Mouse (Mus musculus): ENCODE measurements around the gene S1pr2. TPM values are rescaled to one million over a fixed set of nuclear protein-coding genes. Genes with fewer than 3 reads are reported as not detected.

Gene S1pr2
- total RNA-seq, 2 experiments from 2014 or later, result 3.2 to 4.4 TPM

DNA sequence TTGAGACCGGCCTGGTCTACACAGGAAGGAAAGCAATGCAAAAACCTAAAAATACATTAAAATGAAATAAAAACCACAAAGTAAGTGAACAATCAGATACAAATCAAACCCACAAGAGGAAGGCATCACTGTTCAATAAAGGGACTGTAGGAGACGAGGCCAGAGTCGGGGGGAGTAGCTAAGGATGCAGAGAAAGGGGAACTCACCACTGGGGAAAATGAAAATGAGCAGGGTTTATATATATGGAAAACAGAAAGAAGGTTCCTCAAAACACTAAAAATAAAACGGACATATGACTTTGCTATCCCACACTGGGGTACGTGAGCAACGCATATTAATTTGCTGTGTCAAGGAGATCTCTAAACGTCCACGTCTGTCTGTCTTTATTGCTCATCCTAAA is 20.5 kb upstream of the S1pr2 start:
- no peak for TF ChIP-seq CTCF (IDR thresholded peaks at IDR 0.05)
- intact Hi-C loops (cut with DNase I), result no loop called here
- no peak overlapping the region for H3K27ac ChIP-seq
- DNase-seq (ENCODE audit: extremely low spot score in 1 of 2, low spot score in 2 of 2), result no peak
- no peak overlapping the region for H3K4me3 ChIP-seq

DNA sequence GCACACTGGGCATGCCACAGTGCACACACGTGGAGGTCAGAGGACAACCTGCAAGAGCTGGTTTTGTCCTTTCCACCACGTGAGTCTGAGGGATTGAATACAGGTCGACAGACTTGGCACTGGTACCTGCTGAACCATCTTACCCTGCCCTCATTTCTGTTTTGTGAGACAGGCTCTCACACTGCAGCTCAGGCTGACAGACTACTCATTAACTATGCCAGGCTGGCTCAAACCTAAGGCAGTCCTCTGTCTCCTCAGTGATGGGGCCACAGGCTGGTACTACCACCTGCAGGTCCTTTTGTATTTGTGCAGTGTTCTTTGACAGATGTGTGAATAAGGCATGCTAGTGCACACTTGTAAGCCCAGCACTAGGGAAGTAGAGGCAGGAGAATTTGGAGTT is 18.5 kb upstream of the S1pr2 start:
- Histone ChIP-seq H3K27ac (no peak overlapping the region), H3K4me3 (no peak overlapping the region)
- no peak for TF ChIP-seq CTCF (IDR thresholded peaks at IDR 0.05)
- no peak for DNase-seq (ENCODE audit: extremely low spot score in 1 of 2, low spot score in 2 of 2)
- intact Hi-C loops (cut with DNase I), result no loop called here

DNA sequence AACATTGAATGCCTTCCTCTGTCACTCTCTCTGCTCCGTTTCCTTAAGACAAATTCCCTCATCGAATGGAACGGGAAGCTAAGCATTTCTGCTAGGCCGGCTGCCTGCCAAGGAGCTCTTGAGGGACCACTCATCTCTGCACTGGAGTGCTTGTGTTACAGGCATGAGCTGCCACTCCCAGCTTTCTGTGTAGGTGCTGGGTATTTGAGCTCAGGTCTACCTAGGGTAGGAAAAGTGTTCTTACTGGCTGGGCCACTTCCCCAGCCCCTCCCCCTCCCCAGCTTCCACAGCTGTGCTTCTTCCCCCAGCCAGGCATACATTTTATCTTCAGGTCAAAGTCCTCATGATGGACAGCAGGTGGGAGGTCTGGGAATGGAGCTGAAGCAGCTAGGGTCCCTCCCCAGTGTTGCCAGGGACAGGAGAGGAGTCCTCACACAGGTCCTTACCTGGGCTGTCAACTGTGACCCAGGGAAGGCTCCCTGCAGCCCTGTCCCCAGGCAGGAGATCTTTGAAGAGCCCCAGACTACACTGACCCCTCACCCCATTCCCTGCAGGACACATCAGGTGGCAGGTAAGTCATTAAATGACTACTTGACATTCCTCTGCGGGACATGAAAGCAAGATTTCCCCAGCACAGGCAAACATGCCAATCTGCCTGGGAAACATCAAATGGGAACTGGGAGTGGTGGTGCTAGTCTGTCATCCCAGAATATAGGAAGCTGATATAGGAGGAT is 16.8 kb upstream of the S1pr2 start:
- DNase-seq (ENCODE audit: extremely low spot score in 1 of 2, low spot score in 2 of 2), result no peak
- Histone ChIP-seq H3K27ac (no peak overlapping the region), H3K4me3 (no peak overlapping the region)
- no peak for TF ChIP-seq CTCF (IDR thresholded peaks at IDR 0.05)
- intact Hi-C loops (cut with DNase I), result no loop called here

GRCm38 (mm10) chr9:20991587-20991986 is 15.0 kb upstream of the S1pr2 start:
- Histone ChIP-seq H3K4me3 (no peak overlapping the region), H3K27ac (no peak overlapping the region)
- TF ChIP-seq CTCF (IDR thresholded peaks at IDR 0.05), result no peak
- no peak for DNase-seq (ENCODE audit: extremely low spot score in 1 of 2, low spot score in 2 of 2)
- intact Hi-C loops (cut with DNase I), result no loop called here

DNA sequence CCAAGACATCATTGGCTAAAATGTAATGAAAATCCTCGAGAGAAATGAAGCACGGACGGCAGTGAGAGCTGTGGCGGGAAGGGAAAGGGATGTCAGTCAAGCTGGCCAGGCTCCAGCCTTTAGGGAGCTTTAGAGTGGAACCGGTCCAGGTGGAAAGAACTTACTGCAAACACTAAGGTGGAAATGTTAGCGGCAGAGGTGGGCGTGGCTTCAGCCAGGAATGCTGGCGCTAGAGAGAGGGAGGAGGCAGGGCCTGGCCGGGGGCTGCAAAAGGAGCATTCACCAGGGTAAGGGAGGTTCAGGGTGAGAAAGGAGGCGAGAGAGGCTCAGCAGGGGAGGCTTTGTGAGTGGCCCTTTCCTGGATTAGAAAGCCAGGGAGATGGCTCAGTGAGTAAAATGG is 14.3 kb upstream of the S1pr2 start:
- TF ChIP-seq CTCF (IDR thresholded peaks at IDR 0.05), result no peak
- DNase-seq (ENCODE audit: extremely low spot score in 1 of 2, low spot score in 2 of 2), result no peak
- intact Hi-C loops (cut with DNase I), result no loop called here
- H3K27ac ChIP-seq, result no peak overlapping the region
- H3K4me3 ChIP-seq, result no peak overlapping the region

- Histone ChIP-seq H3K27ac (no peak overlapping the region), H3K4me3 (no peak overlapping the region)
- no peak for TF ChIP-seq CTCF (IDR thresholded peaks at IDR 0.05)
- DNase-seq (ENCODE audit: extremely low spot score in 1 of 2, low spot score in 2 of 2), result no peak
- intact Hi-C loops (cut with DNase I), result no loop called here
Observed at GRCm38 (mm10) chr9:20987953-20988352, 11.4 kb upstream of the S1pr2 start.

DNA sequence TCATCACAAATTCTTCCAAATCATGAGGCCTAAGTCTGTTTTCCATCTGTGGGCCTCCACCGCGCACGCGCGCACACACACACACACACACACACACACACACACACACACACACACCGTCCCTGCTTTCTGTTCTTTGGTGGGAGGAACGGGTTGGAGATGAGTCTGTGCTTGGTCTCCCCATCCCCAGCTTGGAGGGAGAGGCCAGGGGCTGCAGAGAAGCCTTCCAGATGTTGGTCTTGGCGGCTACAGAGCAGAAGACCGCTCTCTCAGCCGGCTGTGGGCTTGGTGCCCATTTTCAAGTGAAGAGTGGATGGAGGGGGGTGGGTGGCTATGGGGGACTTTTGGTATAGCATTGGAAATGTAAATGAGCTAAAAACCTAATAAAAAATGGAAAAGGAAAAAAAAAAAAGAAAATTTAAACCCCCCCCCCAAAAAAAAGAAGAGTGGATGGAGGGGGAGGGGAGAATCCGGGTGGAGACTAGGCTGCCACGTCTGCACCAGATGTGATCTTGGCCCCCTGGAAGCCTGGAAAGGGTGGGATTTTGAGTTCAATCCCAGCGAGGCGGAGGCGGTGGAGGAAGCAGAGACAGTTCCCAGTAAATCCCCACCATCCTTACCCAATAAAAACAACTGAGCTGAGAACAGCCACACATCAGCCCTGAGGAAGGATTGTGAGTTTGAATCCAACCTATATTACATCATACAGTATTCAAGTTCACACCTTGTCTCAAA is 10.5 kb upstream of the S1pr2 start:
- DNase-seq (ENCODE audit: extremely low spot score in 1 of 2, low spot score in 2 of 2), result no peak
- H3K27ac ChIP-seq, result no peak overlapping the region
- no peak overlapping the region for H3K4me3 ChIP-seq
- TF ChIP-seq CTCF (IDR thresholded peaks at IDR 0.05), result no peak
- intact Hi-C loops (cut with DNase I), result no loop called here

- H3K4me3 ChIP-seq, result no peak overlapping the region
- TF ChIP-seq CTCF (IDR thresholded peaks at IDR 0.05), result no peak
- no peak for DNase-seq (ENCODE audit: extremely low spot score in 1 of 2, low spot score in 2 of 2)
- intact Hi-C loops (cut with DNase I), result no loop called here
- H3K27ac ChIP-seq, result no peak overlapping the region
Observed at GRCm38 (mm10) chr9:20983169-20983568, 6.6 kb upstream of the S1pr2 start.

DNA sequence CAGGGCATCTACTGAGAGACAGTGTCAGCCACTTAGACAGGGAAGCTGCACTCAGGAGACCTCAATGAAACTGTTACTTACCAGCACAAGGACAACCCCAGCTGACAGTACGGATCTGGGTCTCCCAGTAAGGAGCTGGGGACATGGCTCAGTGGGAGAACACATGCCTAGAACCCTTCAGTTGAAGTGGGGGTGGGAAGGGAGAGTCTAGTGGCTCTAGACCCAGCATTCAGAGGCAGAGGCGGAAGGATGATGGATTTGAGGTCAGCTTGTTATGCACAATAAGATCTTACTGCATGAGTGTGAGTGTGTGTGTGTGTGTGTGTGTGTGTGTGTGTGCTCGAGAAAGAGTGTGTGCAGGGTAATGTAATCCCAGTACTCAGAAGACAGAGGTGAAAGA is 5.6 kb upstream of the S1pr2 start:
- no peak for TF ChIP-seq CTCF (IDR thresholded peaks at IDR 0.05)
- Histone ChIP-seq H3K4me3 (no peak overlapping the region), H3K27ac (no peak overlapping the region)
- no peak for DNase-seq (ENCODE audit: extremely low spot score in 1 of 2, low spot score in 2 of 2)
- intact Hi-C loops (cut with DNase I), result no loop called here

DNA sequence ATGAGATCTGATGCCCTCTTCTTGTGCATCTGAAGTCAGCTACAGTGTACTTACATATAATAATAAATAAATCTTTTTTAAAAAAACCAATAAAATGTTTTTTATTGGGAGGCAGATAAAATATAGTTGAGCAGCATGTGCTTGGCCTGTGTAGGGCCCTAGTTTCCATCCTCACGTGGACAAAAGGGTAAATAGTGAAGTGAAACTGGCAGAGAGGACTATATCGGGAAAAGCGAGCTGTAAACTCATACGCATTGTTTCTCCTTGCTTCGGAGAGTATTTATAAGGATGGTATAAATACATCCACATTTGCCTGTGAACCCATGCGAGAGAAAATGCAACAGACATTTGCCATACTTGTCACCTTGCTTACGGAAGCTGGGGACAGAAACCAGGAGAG is 3.2 kb upstream of the S1pr2 start:
- DNase-seq (ENCODE audit: extremely low spot score in 1 of 2, low spot score in 2 of 2), result no peak
- intact Hi-C loops (cut with DNase I), result no loop called here
- TF ChIP-seq CTCF (IDR thresholded peaks at IDR 0.05), result no peak
- H3K27ac ChIP-seq, result no peak overlapping the region
- H3K4me3 ChIP-seq, result no peak overlapping the region

- Histone ChIP-seq H3K4me3 (no peak overlapping the region), H3K27ac (no peak overlapping the region)
- intact Hi-C loops (cut with DNase I), result no loop called here
- DNase-seq (ENCODE audit: extremely low spot score in 1 of 2, low spot score in 2 of 2), result no peak
- no peak for TF ChIP-seq CTCF (IDR thresholded peaks at IDR 0.05)
Observed at GRCm38 (mm10) chr9:20979181-20979580, 2.6 kb upstream of the S1pr2 start.

GRCm38 (mm10) chr9:20978409-20979095 is 2.0 kb upstream of the S1pr2 start:
- intact Hi-C loops (cut with DNase I), result no loop called here
- Histone ChIP-seq H3K4me3 (no peak overlapping the region), H3K27ac (no peak overlapping the region)
- no peak for TF ChIP-seq CTCF (IDR thresholded peaks at IDR 0.05)
- no peak for DNase-seq (ENCODE audit: extremely low spot score in 1 of 2, low spot score in 2 of 2)
